Mouse (Mus musculus) myocyte (in vitro differentiated cells): ENCODE measurements around the gene Slc13a3.

ENCODE experiments used
- CEBPB ChIP-seq: IDR thresholded peaks from 2 replicates; pipeline ENCODE4 v1.6.1; 2011; ENCODE audit warnings: mild to moderate bottlenecking, moderate library complexity; ENCODE audit not compliant: poor library complexity, insufficient read depth, severe bottlenecking
- E2F4 ChIP-seq: IDR thresholded peaks from one replicate; pipeline ENCODE4 v1.6.1; 2011; ENCODE audit warnings: mild to moderate bottlenecking, control low read depth, moderate library complexity; ENCODE audit not compliant: insufficient read depth
- MAX ChIP-seq: IDR thresholded peaks from one replicate; pipeline ENCODE4 v1.6.1; 2011; ENCODE audit warnings: low read depth, mild to moderate bottlenecking, control low read depth
- MYOD1 ChIP-seq, 3 experiments: IDR thresholded peaks; one replicate each; pipeline ENCODE4 v1.6.1; 2011; ENCODE audit warnings: control low read depth in 2 of 3, low read depth in 2 of 3, mild to moderate bottlenecking in 2 of 3, moderate library complexity in 1 of 3; ENCODE audit not compliant: insufficient read length in 2 of 3, control insufficient read depth in 1 of 3
- MYOG ChIP-seq, 3 experiments: IDR thresholded peaks; one replicate each; pipeline ENCODE4 v1.6.1; 2011; ENCODE audit warnings: control low read depth in 2 of 3, low read depth in 2 of 3, mild to moderate bottlenecking in 2 of 3; ENCODE audit not compliant: insufficient read length in 2 of 3, control insufficient read depth in 1 of 3, insufficient read depth in 1 of 3
- POLR2A ChIP-seq: IDR thresholded peaks from one replicate; pipeline ENCODE4 v1.6.1; 2011; ENCODE audit warnings: low read depth, mild to moderate bottlenecking, control low read depth, moderate library complexity; ENCODE audit not compliant: insufficient read length
- POLR2AphosphoS2 ChIP-seq: IDR thresholded peaks from one replicate; pipeline ENCODE4 v1.6.1; 2011; ENCODE audit warnings: low read depth, control low read depth; ENCODE audit not compliant: insufficient read length
- REST ChIP-seq: IDR thresholded peaks from one replicate; pipeline ENCODE4 v1.6.1; 2011; ENCODE audit warnings: mild to moderate bottlenecking, control low read depth, moderate library complexity; ENCODE audit not compliant: insufficient read depth, insufficient read length
- SRF ChIP-seq: IDR thresholded peaks from one replicate; pipeline ENCODE4 v1.6.1; 2011; ENCODE audit warnings: low read depth; ENCODE audit not compliant: control insufficient read depth, insufficient read length
- TCF12 ChIP-seq: IDR thresholded peaks from one replicate; pipeline ENCODE4 v1.6.1; 2011; ENCODE audit warnings: mild to moderate bottlenecking, control low read depth; ENCODE audit not compliant: poor library complexity, insufficient read depth, severe bottlenecking
- TCF3 ChIP-seq: IDR thresholded peaks from one replicate; pipeline ENCODE4 v1.6.1; 2011; ENCODE audit warnings: low read depth, control low read depth; ENCODE audit not compliant: insufficient read length
- USF1 ChIP-seq: IDR thresholded peaks from one replicate; pipeline ENCODE4 v1.6.1; 2011; ENCODE audit warnings: low read depth, mild to moderate bottlenecking, control low read depth, moderate library complexity

- TF ChIP-seq POLR2AphosphoS2 (no peak), POLR2A (no peak), E2F4 (no peak), SRF (no peak), MAX (no peak), MYOG (IDR thresholded peaks at IDR 0.05; ENCODE audit: control insufficient read depth in 1 of 3, insufficient read depth in 1 of 3, insufficient read length in 2 of 3, low read depth in 2 of 3) (no peak), CEBPB (no peak), USF1 (no peak), MYOD1 (IDR thresholded peaks at IDR 0.05; ENCODE audit: control insufficient read depth in 1 of 3, insufficient read length in 2 of 3, low read depth in 2 of 3) (no peak), TCF12 (no peak), TCF3 (no peak), REST (no peak)
Measured at GRCm38 (mm10) chr2:165391561-165391960, 81.5 kb downstream of the Slc13a3 start.
